Mouse (Mus musculus) cortical plate, adult 2 months (tissue): Measurements from ENCODE around the gene Cradd.

Experiments used
- CTCF ChIP-seq: fragments of 200-500 bp; IDR thresholded peaks from 2 replicates; pipeline ENCODE4 v1.5.1; 2011; ENCODE audit warnings: mild to moderate bottlenecking, control low read depth, low read length; ENCODE audit not compliant: insufficient read depth; ENCODE audit errors: extremely low read depth
- POLR2A ChIP-seq: fragments of 200-500 bp; IDR thresholded peaks from 2 replicates; pipeline ENCODE4 v1.6.1; 2011; ENCODE audit warnings: mild to moderate bottlenecking, low read length, control low read depth; ENCODE audit not compliant: insufficient read depth; ENCODE audit errors: extremely low read depth

DNA sequence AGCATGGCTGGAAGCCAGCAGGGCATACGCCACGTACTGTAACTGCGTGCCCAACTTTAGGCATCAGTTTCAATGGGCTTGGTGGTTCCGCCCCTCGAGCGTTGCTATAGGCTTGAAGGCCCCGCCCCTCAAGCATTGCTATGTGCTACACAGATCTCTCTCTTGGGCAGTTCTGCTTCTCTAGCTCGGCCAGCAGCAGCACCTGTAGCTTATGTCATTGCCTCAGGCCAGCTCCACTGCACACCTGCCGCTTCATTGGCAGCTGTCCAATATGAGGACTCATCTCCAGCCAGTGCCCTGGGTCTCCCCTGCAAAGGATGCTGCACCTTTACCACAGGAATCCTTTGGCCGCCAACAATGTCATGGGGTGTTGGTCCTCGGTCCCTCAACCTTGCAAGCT is 45.8 kb downstream of the Cradd start:
- no peak for TF ChIP-seq CTCF
- TF ChIP-seq POLR2A: no peak
